Mouse (Mus musculus) stomach, embryonic 16.5 days (tissue): ENCODE results near the gene Hpgd. TPM values are rescaled to one million over a fixed set of nuclear protein-coding genes. Genes with fewer than 3 reads are reported as not detected.

Experiments used
- ATAC-seq: fragments of 200-750 bp; cut with Nextera tagmentation; 2 replicates; pipeline ENCODE4 v1.8.0; 2017; ENCODE audit warnings: moderate number of reproducible peaks, moderate TSS enrichment; ENCODE audit not compliant: insufficient read depth, low FRiP score
- H3K27ac ChIP-seq: fragments of 300-500 bp; sonication (generic); 2 replicates; pipeline ENCODE4 v1.5.1; 2014; ENCODE audit warnings: low read length
- H3K27me3 ChIP-seq: fragments of 300-500 bp; sonication (generic); 2 replicates; pipeline ENCODE4 v1.6.1; 2014; ENCODE audit warnings: low read length, control low read depth, mixed read lengths; ENCODE audit not compliant: control insufficient read depth, insufficient read depth
- H3K36me3 ChIP-seq: fragments of 300-500 bp; sonication (generic); 2 replicates; pipeline ENCODE4 v1.6.1; 2014; ENCODE audit warnings: low read length; ENCODE audit not compliant: control insufficient read depth, insufficient read depth
- H3K4me1 ChIP-seq: fragments of 300-500 bp; sonication (generic); 2 replicates; pipeline ENCODE4 v1.6.1; 2014; ENCODE audit warnings: low read length, control low read depth, mixed read lengths; ENCODE audit not compliant: control insufficient read depth, insufficient read depth
- H3K4me2 ChIP-seq: fragments of 300-500 bp; sonication (generic); 2 replicates; pipeline ENCODE4 v1.6.1; 2014; ENCODE audit warnings: low read depth, low read length, mixed read lengths
- H3K4me3 ChIP-seq: fragments of 300-500 bp; sonication (generic); replicated peaks from 2 replicates; pipeline ENCODE4 v1.5.1; 2014; ENCODE audit warnings: mild to moderate bottlenecking, low read length
- H3K9ac ChIP-seq: fragments of 300-500 bp; sonication (generic); 2 replicates; pipeline ENCODE4 v1.6.1; 2014; ENCODE audit warnings: low read length
- H3K9me3 ChIP-seq: fragments of 300-500 bp; sonication (generic); replicated peaks from 2 replicates; pipeline ENCODE4 v1.6.1; 2016; ENCODE audit warnings: low read length, control low read depth; ENCODE audit not compliant: control insufficient read depth
- WGBS: fragments of 180-500 bp; shearing (Covaris S2); extraction: QIAGEN DNeasy Blood & Tissue Kit; methylation state at CpG from one replicate; pipeline ENCODE4 v1.1.7; 2014; 5-methylcytosine and 5-hydroxymethylcytosine counted together
- polyA plus RNA-seq: library from polyadenylated mRNA; unstranded; fragments of >200 nt; fragmentation: Nextera tagmentation; extraction: Ambion mirVana; gene quantifications from 2 replicates; pipeline ENCODE4 v1.2.1, GENCODE M21; 2015

The Hpgd gene
- polyA plus RNA-seq, 1 experiment from 2014 or later: 85.5 TPM

DNA sequence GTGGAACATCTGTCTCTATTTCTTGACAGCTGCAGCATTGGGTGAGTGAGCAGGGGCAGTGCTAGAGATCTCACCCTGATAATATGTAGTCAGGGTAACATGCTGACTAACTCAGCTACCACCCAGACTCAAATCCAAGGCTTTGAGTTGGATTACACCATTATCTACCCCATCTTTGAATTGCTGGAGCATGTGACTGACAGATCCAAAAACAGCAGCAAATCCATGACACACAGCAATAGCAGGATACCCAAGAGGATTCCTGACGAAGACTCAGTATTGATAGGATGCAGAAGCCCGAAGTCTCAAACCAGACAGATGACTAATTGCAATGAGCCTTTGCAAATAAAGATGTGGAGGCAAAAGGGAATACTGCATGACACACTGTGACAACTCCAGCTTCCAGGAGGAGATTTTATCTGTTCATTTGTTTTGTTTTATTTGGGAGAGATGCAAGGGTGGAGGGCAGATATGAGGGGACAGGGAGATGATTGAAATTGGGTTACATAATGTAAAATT is 15.8 kb upstream of the Hpgd start:
- WGBS: 74% methylated on average over 2 of the region's 2 CpGs

DNA sequence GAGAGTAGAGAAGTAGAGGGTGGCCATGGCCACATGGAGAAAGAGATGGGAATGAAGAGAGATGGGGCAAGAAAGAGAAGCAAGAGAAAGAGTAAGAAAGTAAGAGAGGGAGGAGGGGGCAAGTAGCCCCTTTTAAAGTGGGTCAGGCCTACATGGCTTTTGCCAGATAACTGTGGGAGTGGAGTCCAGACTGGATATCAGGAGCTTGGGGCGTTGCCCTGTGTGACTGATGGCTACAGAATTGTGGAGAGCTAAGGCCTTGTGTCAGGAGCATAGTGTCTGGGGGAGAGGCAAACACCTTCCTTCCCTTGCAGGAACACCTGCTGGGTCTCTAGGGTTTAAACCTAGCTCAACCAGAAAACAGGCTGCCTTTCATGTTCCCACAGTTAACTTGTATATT is 10.4 kb upstream of the Hpgd start:
- WGBS: 83% methylated on average over 1 of the region's 1 CpGs
- ATAC-seq: no peak

More for the DNA sequence above, 15.8 kb upstream of the Hpgd start:
- no peak overlapping the region for H3K4me3 ChIP-seq
- 0 out of 2 replicates have a peak overlapping the region, but pooled peaks have one; percentile 14 for H3K27ac ChIP-seq
- ATAC-seq: peak; percentile 13; the same call in 1 of the 2 replicates
- no peaks in the 10 kb centered on the region for H3K4me1 ChIP-seq
- H3K9ac ChIP-seq: no peak overlapping the region
- no peaks in the 10 kb centered on the region for H3K36me3 ChIP-seq
- no peaks in the 10 kb centered on the region for H3K9me3 ChIP-seq
- no peak overlapping the region for H3K4me2 ChIP-seq
- H3K27me3 ChIP-seq: no peaks in the 10 kb centered on the region

DNA sequence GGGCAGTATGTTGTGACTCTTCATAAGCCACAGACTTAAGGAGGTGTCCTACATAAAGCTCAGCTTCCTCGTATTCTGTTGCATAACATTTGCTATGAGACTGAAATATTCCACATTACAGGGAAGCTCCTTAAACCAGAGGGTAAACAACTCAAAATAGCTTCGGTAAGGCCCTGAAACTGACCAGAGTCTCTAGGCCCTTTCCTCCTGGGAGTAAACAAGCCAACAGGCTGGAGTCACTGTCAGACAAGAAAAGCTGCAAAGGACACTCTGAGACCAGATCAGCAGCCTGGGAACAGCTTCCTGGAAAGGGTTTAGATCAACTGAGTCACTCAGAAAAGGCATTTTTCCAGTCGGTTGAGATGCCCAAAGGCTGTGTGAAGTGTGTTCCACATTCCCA is 9.4 kb upstream of the Hpgd start:
- H3K27ac ChIP-seq: 0 out of 2 replicates have a peak overlapping the region, but pooled peaks have one; percentile 10

More for the DNA sequence above, 10.4 kb upstream of the Hpgd start:
- Histone ChIP-seq H3K36me3 (no peaks in the 10 kb centered on the region), H3K9ac (no peak overlapping the region), H3K4me1 (0 out of 2 replicates have a peak, but pooled peaks cover 2% of the 10 kb centered on the region), H3K4me3 (no peak overlapping the region), H3K27me3 (no peaks in the 10 kb centered on the region), H3K9me3 (no peaks in the 10 kb centered on the region), H3K27ac (no peak overlapping the region), H3K4me2 (no peak overlapping the region)

GRCm38 (mm10) chr8:56286717-56287116 is 7.7 kb upstream of the Hpgd start:
- Histone ChIP-seq H3K9me3 (no peaks in the 10 kb centered on the region), H3K4me2 (no peak overlapping the region), H3K4me3 (no peak overlapping the region), H3K9ac (no peak overlapping the region), H3K27ac (no peak overlapping the region), H3K36me3 (no peaks in the 10 kb centered on the region), H3K27me3 (no peaks in the 10 kb centered on the region), H3K4me1 (0 out of 2 replicates have a peak, but pooled peaks cover 2% of the 10 kb centered on the region)
- no peak for ATAC-seq
- WGBS: 75% methylated on average over 2 of the region's 2 CpGs

More for the DNA sequence above, 9.4 kb upstream of the Hpgd start:
- Histone ChIP-seq H3K4me1 (0 out of 2 replicates have a peak, but pooled peaks cover 2% of the 10 kb centered on the region), H3K36me3 (no peaks in the 10 kb centered on the region), H3K9ac (no peak overlapping the region), H3K9me3 (no peaks in the 10 kb centered on the region), H3K27me3 (no peaks in the 10 kb centered on the region), H3K4me2 (no peak overlapping the region), H3K4me3 (no peak overlapping the region)
- WGBS: 11% methylated on average over 3 of the region's 3 CpGs
- no peak for ATAC-seq

- no peak for ATAC-seq
- Histone ChIP-seq H3K4me1 (0 out of 2 replicates have a peak, but pooled peaks cover 3% of the 10 kb centered on the region), H3K27ac (no peak overlapping the region), H3K9me3 (no peaks in the 10 kb centered on the region), H3K27me3 (no peaks in the 10 kb centered on the region), H3K4me2 (no peak overlapping the region), H3K9ac (no peak overlapping the region), H3K36me3 (no peaks in the 10 kb centered on the region), H3K4me3 (no peak overlapping the region)
- 67% methylated on average over 7 of the region's 7 CpGs for WGBS
Observed at GRCm38 (mm10) chr8:56287370-56288072, 6.9 kb upstream of the Hpgd start.

DNA sequence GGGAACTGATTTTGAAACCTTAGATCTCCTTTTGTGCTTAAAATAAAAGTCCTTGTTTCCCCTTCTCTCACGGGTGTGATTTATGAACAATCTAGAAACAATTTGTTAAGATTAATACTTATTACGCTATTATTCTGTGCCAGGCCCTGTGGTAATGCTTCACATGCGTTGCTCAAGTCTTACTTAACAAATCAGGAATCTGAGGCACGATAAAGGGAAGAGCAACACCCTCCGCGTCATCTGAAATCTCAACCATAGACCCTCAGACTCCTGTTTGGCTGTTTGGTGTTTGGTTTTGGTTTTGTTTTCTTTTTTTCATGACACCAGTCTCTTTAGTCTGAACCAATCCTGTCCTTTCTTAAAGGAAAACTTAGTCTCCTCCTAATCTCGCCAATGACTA is 2.1 kb upstream of the Hpgd start:
- no peak overlapping the region for H3K27ac ChIP-seq
- H3K27me3 ChIP-seq: no peaks in the 10 kb centered on the region
- 75% methylated on average over 7 of the region's 7 CpGs for WGBS

DNA sequence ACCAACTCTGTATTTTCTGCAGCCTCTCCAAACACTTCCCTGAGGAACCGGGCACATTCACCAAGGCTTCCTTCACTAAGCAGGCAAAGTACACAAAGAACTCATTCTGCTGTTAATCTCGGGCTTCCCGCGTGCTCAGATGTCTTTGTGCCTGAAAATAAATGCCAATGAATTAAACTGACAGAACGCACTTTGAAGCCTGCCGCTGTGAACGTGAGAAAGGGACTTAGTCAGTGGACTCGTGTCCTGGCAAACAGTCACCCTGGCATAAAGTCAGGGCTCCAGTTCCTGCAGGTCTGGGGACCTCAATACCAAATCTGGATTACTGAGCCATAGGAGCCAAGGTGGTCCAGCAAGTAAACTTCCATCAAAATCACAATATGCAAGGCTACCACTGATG is 905 bp upstream of the Hpgd start:
- H3K4me2 ChIP-seq: peak overlapping the region; percentile 79
- no peaks in the 10 kb centered on the region for H3K36me3 ChIP-seq
- peak overlapping the region; percentile 78 for H3K4me3 ChIP-seq
- H3K9ac ChIP-seq: peak overlapping the region; percentile 43; the same call in 1 of the 2 replicates
- peak; percentile 70; the same call in 1 of the 2 replicates for ATAC-seq
- no peaks in the 10 kb centered on the region for H3K27me3 ChIP-seq
- H3K9me3 ChIP-seq: no peaks in the 10 kb centered on the region
- peaks cover 8% of the 10 kb centered on the region for H3K4me1 ChIP-seq
- WGBS: 17% methylated on average over 8 of the region's 8 CpGs
- peak overlapping the region; percentile 90 for H3K27ac ChIP-seq

More for the DNA sequence above, 2.1 kb upstream of the Hpgd start:
- no peaks in the 10 kb centered on the region for H3K36me3 ChIP-seq
- no peak overlapping the region for H3K4me2 ChIP-seq
- no peaks in the 10 kb centered on the region for H3K9me3 ChIP-seq
- no peak overlapping the region for H3K4me3 ChIP-seq
- H3K9ac ChIP-seq: no peak overlapping the region
- H3K4me1 ChIP-seq: peaks cover 8% of the 10 kb centered on the region
- no peak for ATAC-seq

DNA sequence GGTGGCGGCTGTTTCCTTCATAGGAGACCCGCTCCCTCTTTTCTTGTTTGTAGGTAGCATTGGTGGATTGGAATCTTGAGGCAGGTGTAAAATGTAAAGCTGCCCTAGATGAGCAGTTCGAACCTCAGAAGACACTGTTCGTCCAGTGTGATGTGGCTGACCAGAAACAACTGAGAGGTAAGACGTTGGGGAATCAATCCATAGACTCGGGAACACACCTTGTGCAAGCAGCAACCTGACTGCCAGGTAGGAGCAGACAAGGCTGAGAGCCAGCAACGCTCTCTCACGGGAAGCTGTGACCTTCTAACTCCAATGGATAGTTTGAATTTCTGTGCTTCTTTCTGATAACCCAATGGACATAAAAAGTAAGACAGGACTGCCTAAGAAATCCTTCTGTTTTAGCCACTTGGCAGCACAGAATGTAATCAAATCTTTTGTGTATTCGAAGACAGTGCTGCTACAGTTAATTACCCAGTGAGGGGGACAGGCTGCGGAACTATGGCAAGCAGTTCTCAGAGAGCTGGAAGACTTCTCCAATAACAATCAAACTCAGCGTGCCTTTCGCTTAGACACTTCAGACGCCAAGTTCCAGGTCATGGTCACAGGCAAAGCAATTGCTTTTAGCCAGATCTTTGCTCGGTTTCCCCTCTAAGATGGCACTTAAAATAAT is 636 bp downstream of the Hpgd start:
- Histone ChIP-seq H3K4me3 (peak overlapping the region; percentile 78), H3K9me3 (no peaks in the 10 kb centered on the region), H3K9ac (peak overlapping the region; percentile 90), H3K27ac (peak overlapping the region; percentile 90), H3K4me2 (peak overlapping the region; percentile 79), H3K4me1 (peaks cover 8% of the 10 kb centered on the region), H3K36me3 (no peaks in the 10 kb centered on the region), H3K27me3 (no peaks in the 10 kb centered on the region)
- 0 out of 2 replicates have a peak, but pooled peaks have one; percentile 45 for ATAC-seq
- 15% methylated on average over 14 of the region's 14 CpGs for WGBS

- no peak overlapping the region for H3K9ac ChIP-seq
- H3K36me3 ChIP-seq: no peaks in the 10 kb centered on the region
- H3K4me1 ChIP-seq: no peaks in the 10 kb centered on the region
- no peak overlapping the region for H3K4me3 ChIP-seq
- WGBS: 71% methylated on average over 5 of the region's 5 CpGs
- no peak for ATAC-seq
- no peak overlapping the region for H3K4me2 ChIP-seq
- H3K27me3 ChIP-seq: no peaks in the 10 kb centered on the region
- no peak overlapping the region for H3K27ac ChIP-seq
- no peaks in the 10 kb centered on the region for H3K9me3 ChIP-seq
Observed at GRCm38 (mm10) chr8:56299421-56299820, 5.0 kb downstream of the Hpgd start.
